Mouse (Mus musculus) lung, embryonic 16.5 days (tissue): ENCODE measurements around the gene Slc25a25. TPM values are rescaled to one million over a fixed set of nuclear protein-coding genes. Genes with fewer than 3 reads are reported as not detected.

ENCODE experiments used
- ATAC-seq: fragments of 200-750 bp; cut with Nextera tagmentation; 2 replicates; pipeline ENCODE4 v1.8.0; 2017; ENCODE audit warnings: low read depth, mild to moderate bottlenecking, moderate library complexity
- H3K27ac ChIP-seq: fragments of 300-500 bp; sonication (generic); 2 replicates; pipeline ENCODE4 v1.5.1; 2014; ENCODE audit warnings: mild to moderate bottlenecking, control low read depth, low read length
- H3K27me3 ChIP-seq: fragments of 300-500 bp; sonication (generic); 2 replicates; pipeline ENCODE4 v1.6.1; 2014; ENCODE audit warnings: low read depth, low read length, mixed read lengths; ENCODE audit not compliant: control insufficient read depth, insufficient read depth
- H3K36me3 ChIP-seq: fragments of 300-500 bp; sonication (generic); 2 replicates; pipeline ENCODE4 v1.6.1; 2014; ENCODE audit warnings: low read length; ENCODE audit not compliant: control insufficient read depth, insufficient read depth
- H3K4me1 ChIP-seq: fragments of 300-500 bp; sonication (generic); replicated peaks from 2 replicates; pipeline ENCODE4 v1.6.1; 2014; ENCODE audit warnings: low read length, mixed read lengths; ENCODE audit not compliant: control insufficient read depth, insufficient read depth
- H3K4me2 ChIP-seq: fragments of 300-500 bp; sonication (generic); 2 replicates; pipeline ENCODE4 v1.6.1; 2014; ENCODE audit warnings: low read depth, low read length, control low read depth
- H3K4me3 ChIP-seq: fragments of 300-500 bp; sonication (generic); 2 replicates; pipeline ENCODE4 v1.5.1; 2014; ENCODE audit warnings: mild to moderate bottlenecking, low read length, control low read depth
- H3K9ac ChIP-seq: fragments of 300-500 bp; sonication (generic); 2 replicates; pipeline ENCODE4 v1.6.1; 2014; ENCODE audit warnings: low read length, control low read depth
- H3K9me3 ChIP-seq: fragments of 300-500 bp; sonication (generic); 2 replicates; pipeline ENCODE4 v1.6.1; 2016; ENCODE audit warnings: low read length; ENCODE audit not compliant: control insufficient read depth
- WGBS: fragments of 180-500 bp; shearing (Covaris S2); extraction: QIAGEN DNeasy Blood & Tissue Kit; methylation state at CpG from one replicate; pipeline ENCODE4 v1.1.7; 2014; 5-methylcytosine and 5-hydroxymethylcytosine counted together
- polyA plus RNA-seq: library from polyadenylated mRNA; unstranded; fragments of >200 nt; fragmentation: Nextera tagmentation; extraction: Ambion mirVana; gene quantifications from 2 replicates; pipeline ENCODE4 v1.2.1, GENCODE M21; 2015

Gene Slc25a25
- polyA plus RNA-seq, 1 experiment from 2014 or later: 17.5 TPM

GRCm38 (mm10) chr2:32471001-32471680, 19.9 kb upstream of the Slc25a25 start:
- Histone ChIP-seq H3K4me3 (no peak overlapping the region), H3K27me3 (no peaks in the 10 kb centered on the region), H3K36me3 (no peaks in the 10 kb centered on the region), H3K27ac (no peak overlapping the region), H3K4me1 (no peaks in the 10 kb centered on the region), H3K4me2 (no peak overlapping the region), H3K9me3 (no peaks in the 10 kb centered on the region), H3K9ac (no peak overlapping the region)
- WGBS: 67% methylated on average over 6 of the region's 6 CpGs
- no peak for ATAC-seq

- Histone ChIP-seq H3K27me3 (no peaks in the 10 kb centered on the region), H3K4me3 (no peak overlapping the region), H3K9me3 (no peaks in the 10 kb centered on the region), H3K4me2 (no peak overlapping the region), H3K4me1 (peaks cover 14% of the 10 kb centered on the region), H3K9ac (no peak overlapping the region), H3K36me3 (no peaks in the 10 kb centered on the region), H3K27ac (peak overlapping the region; percentile 66)
- 17% methylated on average over 6 of the region's 6 CpGs for WGBS
- ATAC-seq: peak; percentile 88
These were observed 13.1 kb upstream of the Slc25a25 start for GRCm38 (mm10) chr2:32464212-32464891.

- no peaks in the 10 kb centered on the region for H3K27me3 ChIP-seq
- H3K4me1 ChIP-seq: peaks cover 14% of the 10 kb centered on the region
- H3K4me2 ChIP-seq: no peak overlapping the region
- ATAC-seq: no peak
- WGBS: 66% methylated on average over 2 of the region's 2 CpGs
- no peaks in the 10 kb centered on the region for H3K36me3 ChIP-seq
- H3K27ac ChIP-seq: peak overlapping the region; percentile 66
- H3K9me3 ChIP-seq: no peaks in the 10 kb centered on the region
- H3K9ac ChIP-seq: no peak overlapping the region
- no peak overlapping the region for H3K4me3 ChIP-seq
These were observed 12.5 kb upstream of the Slc25a25 start for GRCm38 (mm10) chr2:32463773-32464172.

- Histone ChIP-seq H3K9me3 (no peaks in the 10 kb centered on the region), H3K36me3 (no peaks in the 10 kb centered on the region), H3K27ac (no peak overlapping the region), H3K4me1 (peaks cover 12% of the 10 kb centered on the region), H3K4me2 (no peak overlapping the region), H3K9ac (no peak overlapping the region), H3K27me3 (no peaks in the 10 kb centered on the region), H3K4me3 (no peak overlapping the region)
- ATAC-seq: no peak
- 92% methylated on average over 2 of the region's 2 CpGs for WGBS
These were observed 8.4 kb upstream of the Slc25a25 start for GRCm38 (mm10) chr2:32459657-32460056.

GRCm38 (mm10) chr2:32458300-32458699, 7.1 kb upstream of the Slc25a25 start:
- no peaks in the 10 kb centered on the region for H3K36me3 ChIP-seq
- peak; percentile 51; the same call in 1 of the 2 replicates for ATAC-seq
- H3K27me3 ChIP-seq: no peaks in the 10 kb centered on the region
- no peak overlapping the region for H3K9ac ChIP-seq
- H3K4me1 ChIP-seq: peaks cover 6% of the 10 kb centered on the region; the same call in 1 of the 2 replicates
- 70% methylated on average over 2 of the region's 2 CpGs for WGBS
- H3K4me3 ChIP-seq: no peak overlapping the region
- no peaks in the 10 kb centered on the region for H3K9me3 ChIP-seq
- no peak overlapping the region for H3K27ac ChIP-seq
- no peak overlapping the region for H3K4me2 ChIP-seq

GRCm38 (mm10) chr2:32455101-32455500, 3.9 kb upstream of the Slc25a25 start:
- no peak overlapping the region for H3K4me2 ChIP-seq
- no peaks in the 10 kb centered on the region for H3K36me3 ChIP-seq
- no peak overlapping the region for H3K4me3 ChIP-seq
- no peak overlapping the region for H3K27ac ChIP-seq
- 56% methylated on average over 8 of the region's 8 CpGs for WGBS
- no peaks in the 10 kb centered on the region for H3K27me3 ChIP-seq
- H3K9ac ChIP-seq: no peak overlapping the region
- ATAC-seq: no peak
- H3K9me3 ChIP-seq: no peaks in the 10 kb centered on the region
- peaks cover 19% of the 10 kb centered on the region for H3K4me1 ChIP-seq

GRCm38 (mm10) chr2:32454633-32455032, 3.4 kb upstream of the Slc25a25 start:
- no peak overlapping the region for H3K4me2 ChIP-seq

GRCm38 (mm10) chr2:32453641-32454303, 2.5 kb upstream of the Slc25a25 start:
- H3K36me3 ChIP-seq: no peaks in the 10 kb centered on the region
- no peak for ATAC-seq
- H3K9me3 ChIP-seq: no peaks in the 10 kb centered on the region
- H3K9ac ChIP-seq: no peak overlapping the region
- 70% methylated on average over 5 of the region's 5 CpGs for WGBS
- H3K4me1 ChIP-seq: peaks cover 19% of the 10 kb centered on the region
- H3K27me3 ChIP-seq: no peaks in the 10 kb centered on the region
- H3K4me2 ChIP-seq: no peak overlapping the region
- H3K4me3 ChIP-seq: no peak overlapping the region
- no peak overlapping the region for H3K27ac ChIP-seq

More at GRCm38 (mm10) chr2:32454633-32455032, 3.4 kb upstream of the Slc25a25 start:
- no peak overlapping the region for H3K4me3 ChIP-seq
- no peaks in the 10 kb centered on the region for H3K9me3 ChIP-seq
- H3K9ac ChIP-seq: no peak overlapping the region
- ATAC-seq: no peak
- no peaks in the 10 kb centered on the region for H3K27me3 ChIP-seq
- H3K4me1 ChIP-seq: peaks cover 19% of the 10 kb centered on the region
- no peaks in the 10 kb centered on the region for H3K36me3 ChIP-seq
- H3K27ac ChIP-seq: no peak overlapping the region
- 59% methylated on average over 10 of the region's 10 CpGs for WGBS

- Histone ChIP-seq H3K4me1 (peaks cover 21% of the 10 kb centered on the region), H3K4me2 (peak overlapping the region; percentile 58), H3K4me3 (peak overlapping the region; percentile 39), H3K9me3 (no peaks in the 10 kb centered on the region), H3K27me3 (no peaks in the 10 kb centered on the region), H3K36me3 (no peaks in the 10 kb centered on the region), H3K27ac (peak overlapping the region; percentile 72), H3K9ac (peak overlapping the region; percentile 47)
- WGBS: 92% methylated on average over 16 of the region's 16 CpGs
- no peak for ATAC-seq
These were observed 1.3 kb upstream of the Slc25a25 start for GRCm38 (mm10) chr2:32452441-32452971.
